Mouse (Mus musculus) lung, embryonic 15.5 days (tissue): Measurements from ENCODE around the gene Tstd2. TPM values are rescaled to one million over a fixed set of nuclear protein-coding genes. Genes with fewer than 3 reads are reported as not detected.

Experiments
- ATAC-seq: fragments of 200-750 bp; cut with Nextera tagmentation; 2 replicates; pipeline ENCODE4 v1.8.0; 2017; ENCODE audit warnings: moderate number of reproducible peaks, borderline replicate concordance; ENCODE audit not compliant: low FRiP score, low TSS enrichment; ENCODE audit errors: extremely low read depth
- H3K27ac ChIP-seq: fragments of 300-500 bp; sonication (generic); 2 replicates; pipeline ENCODE4 v1.5.1; 2015; ENCODE audit warnings: moderate library complexity, mild to moderate bottlenecking, inconsistent platforms
- H3K27me3 ChIP-seq: fragments of 300-500 bp; sonication (generic); 2 replicates; pipeline ENCODE4 v1.6.1; 2015; ENCODE audit warnings: inconsistent platforms
- H3K36me3 ChIP-seq: fragments of 300-500 bp; sonication (generic); 2 replicates; pipeline ENCODE4 v1.6.1; 2015; ENCODE audit warnings: inconsistent platforms
- H3K4me1 ChIP-seq: fragments of 300-500 bp; sonication (generic); 2 replicates; pipeline ENCODE4 v1.6.1; 2015; ENCODE audit warnings: inconsistent platforms
- H3K4me2 ChIP-seq: fragments of 300-500 bp; sonication (generic); 2 replicates; pipeline ENCODE4 v1.6.1; 2015; ENCODE audit warnings: inconsistent platforms, mild to moderate bottlenecking, moderate library complexity
- H3K4me3 ChIP-seq: fragments of 300-500 bp; sonication (generic); 2 replicates; pipeline ENCODE4 v1.5.1; 2015; ENCODE audit warnings: mild to moderate bottlenecking, inconsistent platforms
- H3K9ac ChIP-seq: fragments of 300-500 bp; sonication (generic); 2 replicates; pipeline ENCODE4 v1.6.1; 2015; ENCODE audit warnings: inconsistent platforms
- H3K9me3 ChIP-seq: fragments of 300-500 bp; sonication (generic); 2 replicates; pipeline ENCODE4 v1.6.1; 2016; ENCODE audit warnings: inconsistent platforms
- WGBS: fragments of 180-500 bp; shearing (Covaris S2); methylation state at CpG from one replicate; pipeline ENCODE4 v1.1.7; 2015; 5-methylcytosine and 5-hydroxymethylcytosine counted together
- polyA plus RNA-seq: library from polyadenylated mRNA; unstranded; fragments of >200 nt; fragmentation: Nextera tagmentation; extraction: Ambion mirVana; gene quantifications from 2 replicates; pipeline ENCODE4 v1.2.1, GENCODE M21; 2015

Gene Tstd2
- polyA plus RNA-seq, 1 experiment from 2014 or later: 41.7 TPM

DNA sequence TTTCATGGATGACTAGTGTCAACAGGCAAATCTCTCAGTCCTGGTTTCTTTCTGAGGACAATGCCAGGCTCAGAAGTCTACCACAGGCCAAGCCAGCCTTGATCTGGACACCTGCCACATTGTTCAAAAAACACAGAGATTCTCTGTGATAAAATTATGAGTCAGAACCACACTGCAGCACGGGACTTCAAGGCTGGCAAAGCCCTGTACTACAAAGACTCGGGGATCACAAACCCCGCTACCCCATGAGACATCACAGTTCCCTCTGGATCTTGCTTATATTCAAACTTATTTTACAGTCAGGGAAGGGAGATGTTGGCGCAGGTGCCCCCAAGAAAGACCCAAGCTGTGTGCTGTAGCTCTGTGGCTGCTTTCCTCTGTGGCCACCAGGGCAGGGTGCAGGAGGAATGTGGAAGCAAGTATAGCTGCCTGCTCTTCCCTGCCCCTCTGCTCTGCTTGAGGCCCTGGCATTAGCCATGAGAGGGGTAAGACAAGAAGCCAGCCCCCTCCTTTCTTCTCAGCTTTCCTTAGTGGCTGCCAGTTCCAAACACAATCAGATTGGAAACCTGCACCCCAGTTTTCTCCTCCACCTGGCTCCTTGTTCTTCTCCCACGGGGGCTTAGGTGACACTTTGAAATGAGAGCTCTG, 45.9 kb downstream of the Tstd2 start:
- ATAC-seq: no peak
- no peaks in the 10 kb centered on the region for H3K36me3 ChIP-seq
- 77% methylated on average over 5 of the region's 5 CpGs for WGBS
- H3K27me3 ChIP-seq: no peaks in the 10 kb centered on the region
- H3K9ac ChIP-seq: no peak overlapping the region
- H3K4me1 ChIP-seq: 0 out of 2 replicates have a peak, but pooled peaks cover 2% of the 10 kb centered on the region
- H3K4me3 ChIP-seq: no peak overlapping the region
- H3K4me2 ChIP-seq: no peak overlapping the region
- no peaks in the 10 kb centered on the region for H3K9me3 ChIP-seq
- no peak overlapping the region for H3K27ac ChIP-seq

DNA sequence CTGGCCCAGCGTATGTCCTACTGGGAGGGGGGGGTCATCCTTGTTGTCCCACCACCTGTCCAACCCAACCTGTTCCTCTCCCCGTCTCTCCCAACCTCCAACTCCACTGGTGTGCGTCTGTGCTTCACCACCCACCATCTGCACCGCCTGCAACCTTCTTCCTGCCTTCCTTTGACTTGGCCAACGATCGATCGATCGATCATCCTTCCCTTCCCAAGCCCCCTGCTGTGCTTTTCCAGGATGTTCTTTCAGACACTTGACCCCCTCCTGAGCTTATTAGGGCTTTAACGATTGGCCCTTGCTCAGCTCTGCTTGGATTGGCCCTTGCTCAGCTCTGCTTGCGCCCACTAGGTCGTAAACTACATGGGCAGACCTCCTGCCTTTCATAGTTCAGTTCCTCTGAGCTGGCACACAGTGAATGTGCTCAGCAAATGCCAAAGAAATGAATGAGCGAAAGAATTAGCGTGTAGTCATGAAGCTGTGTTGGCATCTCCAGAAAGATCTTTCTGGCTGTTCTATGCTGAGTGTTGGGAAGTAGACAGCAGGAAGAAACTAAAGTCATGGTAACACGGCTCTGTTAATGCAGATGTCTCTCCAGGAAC, 48.9 kb downstream of the Tstd2 start:
- no peak overlapping the region for H3K4me2 ChIP-seq
- no peaks in the 10 kb centered on the region for H3K27me3 ChIP-seq
- WGBS: 91% methylated on average over 14 of the region's 14 CpGs

DNA sequence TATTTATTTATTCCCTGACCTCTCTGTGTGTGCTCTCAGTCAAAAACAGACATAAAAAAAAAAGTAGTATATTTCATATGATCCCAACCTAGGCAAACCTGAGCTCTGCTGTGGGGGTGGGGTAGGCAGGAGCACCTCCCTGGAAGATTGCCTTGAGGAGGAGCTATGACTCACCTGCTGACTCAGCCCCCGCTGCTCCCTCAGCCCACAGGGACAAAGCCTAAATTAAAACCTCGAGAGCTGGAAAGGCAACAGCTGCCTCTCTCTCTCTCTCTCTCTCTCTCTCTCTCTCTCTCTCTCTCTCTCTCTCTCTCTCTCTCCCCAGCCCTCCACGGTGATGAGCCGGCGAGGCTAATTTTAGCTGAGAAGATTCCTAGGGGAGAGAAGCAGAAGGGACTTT, 50.6 kb downstream of the Tstd2 start:
- no peak for ATAC-seq
- H3K4me2 ChIP-seq: no peak overlapping the region
- H3K9me3 ChIP-seq: no peaks in the 10 kb centered on the region
- no peaks in the 10 kb centered on the region for H3K36me3 ChIP-seq
- no peak overlapping the region for H3K27ac ChIP-seq
- WGBS: 29% methylated on average over 5 of the region's 5 CpGs
- H3K27me3 ChIP-seq: no peaks in the 10 kb centered on the region
- 0 out of 2 replicates have a peak, but pooled peaks cover 2% of the 10 kb centered on the region for H3K4me1 ChIP-seq
- H3K9ac ChIP-seq: no peak overlapping the region
- no peak overlapping the region for H3K4me3 ChIP-seq

More for the DNA sequence above, 48.9 kb downstream of the Tstd2 start:
- H3K9me3 ChIP-seq: no peaks in the 10 kb centered on the region
- 0 out of 2 replicates have a peak, but pooled peaks cover 2% of the 10 kb centered on the region for H3K4me1 ChIP-seq
- H3K27ac ChIP-seq: no peak overlapping the region
- H3K36me3 ChIP-seq: no peaks in the 10 kb centered on the region
- H3K4me3 ChIP-seq: no peak overlapping the region
- ATAC-seq: no peak
- no peak overlapping the region for H3K9ac ChIP-seq

DNA sequence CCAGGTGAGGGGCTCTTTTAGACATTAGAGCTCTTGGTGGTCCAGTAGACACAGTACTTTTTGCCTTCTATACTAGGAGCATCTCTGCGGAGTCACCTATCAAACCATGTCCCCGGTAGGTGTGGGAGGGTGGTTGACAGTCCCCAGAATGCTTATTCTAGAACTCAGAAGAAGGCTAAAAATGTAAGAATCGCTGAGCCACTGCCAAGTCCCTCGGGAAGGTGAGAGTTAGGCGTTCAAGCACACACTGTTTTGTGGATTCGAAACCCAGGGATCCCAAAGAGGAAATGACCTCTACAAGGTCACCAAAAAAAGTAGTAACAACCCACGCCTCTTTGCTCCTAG, 51.1 kb downstream of the Tstd2 start:
- Histone ChIP-seq H3K4me2 (no peak overlapping the region), H3K4me1 (0 out of 2 replicates have a peak, but pooled peaks cover 2% of the 10 kb centered on the region), H3K4me3 (no peak overlapping the region), H3K9me3 (no peaks in the 10 kb centered on the region), H3K27me3 (no peaks in the 10 kb centered on the region), H3K9ac (no peak overlapping the region), H3K36me3 (no peaks in the 10 kb centered on the region), H3K27ac (no peak overlapping the region)
- no peak for ATAC-seq
- 74% methylated on average over 7 of the region's 7 CpGs for WGBS

DNA sequence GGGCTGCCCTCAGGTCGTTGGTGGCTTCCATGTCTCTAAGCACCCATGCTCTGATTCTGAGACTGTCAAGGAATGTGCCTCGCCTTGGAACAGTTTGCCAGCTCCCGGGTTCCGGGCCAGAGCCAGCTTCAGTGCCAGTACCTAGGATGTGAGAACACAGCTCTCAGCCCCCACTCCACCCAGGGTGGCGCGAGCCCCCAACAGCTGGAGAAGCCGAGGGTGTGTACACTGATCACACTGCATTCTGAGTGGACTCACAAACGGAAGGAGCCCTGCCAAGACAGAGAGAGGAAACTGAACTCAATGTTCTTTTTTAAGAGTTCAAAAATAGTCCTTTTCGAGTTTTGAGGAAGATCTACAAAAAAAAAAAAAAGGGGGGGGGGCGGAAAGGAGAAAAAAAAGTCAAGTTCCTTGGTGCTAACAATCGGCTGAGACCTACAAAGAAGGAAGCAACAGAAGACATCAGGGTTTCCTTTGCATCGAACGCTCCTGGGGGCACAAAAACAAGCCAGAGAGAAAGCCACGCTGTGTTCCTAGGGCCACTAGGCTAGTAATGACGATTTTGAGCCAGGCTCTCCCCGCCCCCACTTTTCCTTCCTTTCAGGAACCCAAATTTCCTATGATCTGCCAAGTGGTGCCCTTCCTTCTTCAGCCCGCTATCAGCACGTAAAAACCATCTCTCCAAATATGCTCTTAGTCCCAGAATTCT, 51.6 kb downstream of the Tstd2 start:
- ATAC-seq: no peak
- H3K9ac ChIP-seq: no peak overlapping the region
- WGBS: 68% methylated on average over 18 of the region's 18 CpGs
- H3K27me3 ChIP-seq: no peaks in the 10 kb centered on the region
- H3K36me3 ChIP-seq: no peaks in the 10 kb centered on the region
- no peak overlapping the region for H3K27ac ChIP-seq
- 0 out of 2 replicates have a peak, but pooled peaks cover 2% of the 10 kb centered on the region for H3K4me1 ChIP-seq
- no peak overlapping the region for H3K4me3 ChIP-seq
- no peaks in the 10 kb centered on the region for H3K9me3 ChIP-seq
- H3K4me2 ChIP-seq: no peak overlapping the region

DNA sequence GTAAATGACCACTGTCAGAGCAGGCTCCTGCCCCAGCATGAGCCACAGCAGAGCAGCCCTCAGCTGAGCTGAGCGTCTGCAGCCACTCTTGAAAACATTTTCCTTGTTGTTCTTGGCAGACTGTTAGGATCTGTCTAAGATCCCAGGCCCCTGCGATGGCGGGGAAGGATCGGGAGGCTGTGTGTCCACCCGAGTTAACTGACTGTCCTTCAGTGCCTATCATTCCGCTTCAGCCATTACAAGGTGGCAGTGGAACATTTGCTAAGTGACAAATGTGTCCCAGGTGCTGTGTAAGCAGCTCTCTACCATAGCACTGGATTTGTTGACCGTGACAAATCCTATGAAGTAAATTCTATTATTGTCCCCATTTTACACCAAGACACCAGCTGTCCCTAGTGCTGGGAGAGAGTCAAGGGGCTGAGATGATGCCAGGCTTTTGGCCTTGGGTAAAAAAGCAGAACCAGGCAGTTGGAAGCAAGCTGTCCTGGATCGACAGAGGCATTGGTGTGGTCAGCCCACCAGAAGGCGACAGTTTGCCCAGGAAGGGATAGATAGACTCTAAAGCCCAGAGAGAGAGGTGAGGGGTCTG, 53.2 kb downstream of the Tstd2 start:
- H3K27ac ChIP-seq: no peak overlapping the region
- no peak overlapping the region for H3K4me2 ChIP-seq
- no peaks in the 10 kb centered on the region for H3K9me3 ChIP-seq
- no peak overlapping the region for H3K4me3 ChIP-seq
- no peak overlapping the region for H3K9ac ChIP-seq
- no peaks in the 10 kb centered on the region for H3K36me3 ChIP-seq
- WGBS: 64% methylated on average over 9 of the region's 9 CpGs
- no peaks in the 10 kb centered on the region for H3K27me3 ChIP-seq
- no peak for ATAC-seq
- 0 out of 2 replicates have a peak, but pooled peaks cover 2% of the 10 kb centered on the region for H3K4me1 ChIP-seq

DNA sequence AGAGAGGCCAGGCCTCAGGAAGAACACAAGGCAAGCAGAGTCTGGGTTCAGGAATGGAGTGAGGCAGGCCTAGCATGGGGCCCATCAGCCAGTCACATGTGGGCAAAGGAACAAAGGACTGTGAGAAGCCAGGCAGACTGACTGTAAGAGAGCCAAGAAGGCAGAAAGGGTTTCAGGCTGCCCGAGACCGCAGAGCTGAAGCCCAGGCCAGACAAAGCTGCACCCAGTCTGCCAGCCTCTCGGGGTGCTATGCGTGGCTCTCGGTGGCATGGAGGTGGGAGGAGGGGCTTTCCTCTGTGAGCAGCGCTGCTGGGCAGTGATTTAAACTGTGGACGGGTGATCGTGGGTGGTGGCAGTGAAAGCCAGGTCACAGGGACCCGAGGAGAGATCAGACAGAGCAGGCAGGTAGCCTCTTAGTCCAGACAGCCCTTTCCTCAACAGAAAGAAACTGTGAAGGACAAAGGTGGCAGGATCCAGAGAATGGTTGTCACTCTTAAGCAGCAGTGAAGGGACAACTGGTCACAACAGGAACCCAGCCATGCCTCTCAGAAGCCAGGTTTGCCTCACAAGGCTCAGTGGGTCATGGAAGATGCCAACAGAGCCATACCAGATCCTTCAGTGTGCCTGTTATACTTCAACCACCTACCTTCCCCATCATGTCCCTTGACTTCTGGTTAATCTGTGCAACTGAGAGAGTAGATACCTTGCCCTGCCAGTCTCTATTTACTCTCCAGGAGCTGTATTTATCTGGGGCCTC, 53.9 kb downstream of the Tstd2 start:
- H3K9me3 ChIP-seq: no peaks in the 10 kb centered on the region
- H3K4me3 ChIP-seq: no peak overlapping the region
- no peak overlapping the region for H3K4me2 ChIP-seq
- H3K27me3 ChIP-seq: no peaks in the 10 kb centered on the region
- no peaks in the 10 kb centered on the region for H3K36me3 ChIP-seq
- no peak overlapping the region for H3K27ac ChIP-seq
- no peak for ATAC-seq
- 66% methylated on average over 9 of the region's 9 CpGs for WGBS
- no peak overlapping the region for H3K9ac ChIP-seq
- 0 out of 2 replicates have a peak, but pooled peaks cover 2% of the 10 kb centered on the region for H3K4me1 ChIP-seq

DNA sequence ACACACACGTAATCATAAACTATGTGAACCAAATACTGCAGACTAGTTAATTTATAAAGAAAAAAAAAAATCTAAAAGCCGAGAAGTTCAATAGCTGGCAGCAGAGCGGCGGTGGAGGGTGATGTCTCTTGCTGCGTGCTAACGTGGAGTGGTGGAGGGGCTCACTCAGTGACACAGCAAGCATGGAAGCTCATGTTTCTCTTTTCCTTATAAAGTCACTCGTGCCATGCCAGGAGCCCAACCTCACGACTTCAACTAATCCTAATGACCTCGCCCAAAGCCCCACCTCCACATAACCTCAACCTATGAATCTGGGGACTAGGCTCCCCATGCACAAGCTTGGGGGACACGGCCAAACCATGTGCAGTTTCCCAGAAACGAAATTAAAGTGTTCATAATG, 55.9 kb downstream of the Tstd2 start:
- H3K4me3 ChIP-seq: no peak overlapping the region
- no peaks in the 10 kb centered on the region for H3K27me3 ChIP-seq
- ATAC-seq: no peak
- H3K36me3 ChIP-seq: no peaks in the 10 kb centered on the region
- no peak overlapping the region for H3K27ac ChIP-seq
- no peak overlapping the region for H3K4me2 ChIP-seq
- H3K4me1 ChIP-seq: no peaks in the 10 kb centered on the region
- no peak overlapping the region for H3K9ac ChIP-seq
- WGBS: 59% methylated on average over 11 of the region's 11 CpGs
- H3K9me3 ChIP-seq: no peaks in the 10 kb centered on the region

DNA sequence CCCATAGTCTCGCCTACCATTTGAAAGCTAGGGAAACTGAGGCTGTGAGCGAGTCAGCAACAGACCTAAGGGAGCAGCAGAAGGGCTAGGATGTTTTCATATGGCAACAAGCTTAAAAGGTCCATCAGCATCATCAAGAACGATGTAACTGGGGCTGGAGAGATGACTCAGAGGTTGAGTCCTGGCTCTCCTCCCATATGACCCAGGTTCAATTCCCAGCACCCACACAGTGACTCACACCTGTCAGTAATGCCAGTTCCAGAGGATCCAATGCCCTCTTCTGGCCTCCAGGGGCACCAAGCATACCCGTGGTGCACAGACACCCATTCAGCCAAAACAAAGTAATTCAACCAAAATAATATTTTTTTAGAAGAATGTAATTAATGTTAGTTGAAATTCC, 58.2 kb downstream of the Tstd2 start:
- 84% methylated on average over 4 of the region's 4 CpGs for WGBS
- Histone ChIP-seq H3K4me2 (no peak overlapping the region), H3K4me1 (0 out of 2 replicates have a peak, but pooled peaks cover 2% of the 10 kb centered on the region), H3K9ac (no peak overlapping the region), H3K9me3 (no peaks in the 10 kb centered on the region), H3K27me3 (no peaks in the 10 kb centered on the region), H3K27ac (no peak overlapping the region), H3K4me3 (no peak overlapping the region), H3K36me3 (no peaks in the 10 kb centered on the region)
- no peak for ATAC-seq

DNA sequence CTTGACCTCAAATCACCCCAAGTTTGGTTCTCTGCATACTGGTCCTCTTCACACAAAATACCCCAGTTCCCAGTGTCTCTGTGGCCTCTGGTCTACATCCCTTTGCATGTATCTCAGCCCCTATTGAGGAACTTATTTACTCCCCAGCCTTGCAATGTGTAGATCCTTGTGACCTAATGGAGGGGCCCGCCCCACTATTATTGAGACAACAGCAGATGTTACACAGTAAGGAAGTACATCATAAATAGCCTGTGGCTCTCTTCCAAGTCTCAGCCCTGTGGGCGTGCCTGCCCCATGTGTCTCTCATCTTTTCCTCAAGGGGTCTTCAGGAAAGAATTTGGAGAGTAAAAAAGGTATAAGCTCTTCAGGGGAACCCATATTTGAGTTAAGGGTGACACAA, 61.6 kb downstream of the Tstd2 start:
- Histone ChIP-seq H3K9me3 (no peaks in the 10 kb centered on the region), H3K27ac (no peak overlapping the region), H3K4me2 (no peak overlapping the region), H3K9ac (no peak overlapping the region), H3K27me3 (no peaks in the 10 kb centered on the region), H3K4me3 (no peak overlapping the region), H3K36me3 (no peaks in the 10 kb centered on the region), H3K4me1 (peaks cover 9% of the 10 kb centered on the region)
- no peak for ATAC-seq
- WGBS: 50% methylated on average over 2 of the region's 2 CpGs

DNA sequence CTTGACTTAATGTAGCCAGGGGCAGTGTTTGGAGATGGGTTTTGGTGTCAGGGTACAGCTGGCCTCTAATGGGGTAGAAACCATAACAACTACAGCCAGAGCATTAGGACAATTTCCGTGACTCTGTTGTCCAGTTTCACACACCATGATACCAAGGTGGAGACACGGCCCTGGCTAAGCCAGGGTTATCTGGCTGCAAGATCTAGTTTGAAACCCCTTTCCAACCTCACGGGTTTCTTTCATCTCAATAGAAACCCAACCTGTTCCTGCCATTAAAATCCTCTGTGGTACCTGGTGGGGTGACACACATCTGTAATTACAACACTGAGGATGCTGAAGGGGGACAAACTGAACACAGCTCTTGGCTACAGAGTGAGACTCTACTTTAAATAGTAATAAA, 62.8 kb downstream of the Tstd2 start:
- H3K27ac ChIP-seq: no peak overlapping the region

More for the DNA sequence above, 62.8 kb downstream of the Tstd2 start:
- Histone ChIP-seq H3K9ac (no peak overlapping the region), H3K4me1 (peaks cover 9% of the 10 kb centered on the region), H3K4me2 (no peak overlapping the region), H3K9me3 (no peaks in the 10 kb centered on the region), H3K36me3 (no peaks in the 10 kb centered on the region), H3K4me3 (no peak overlapping the region), H3K27me3 (no peaks in the 10 kb centered on the region)
- no peak for ATAC-seq
- 71% methylated on average over 3 of the region's 3 CpGs for WGBS
